Mouse (Mus musculus): ENCODE results near the gene Trip11.

DNA sequence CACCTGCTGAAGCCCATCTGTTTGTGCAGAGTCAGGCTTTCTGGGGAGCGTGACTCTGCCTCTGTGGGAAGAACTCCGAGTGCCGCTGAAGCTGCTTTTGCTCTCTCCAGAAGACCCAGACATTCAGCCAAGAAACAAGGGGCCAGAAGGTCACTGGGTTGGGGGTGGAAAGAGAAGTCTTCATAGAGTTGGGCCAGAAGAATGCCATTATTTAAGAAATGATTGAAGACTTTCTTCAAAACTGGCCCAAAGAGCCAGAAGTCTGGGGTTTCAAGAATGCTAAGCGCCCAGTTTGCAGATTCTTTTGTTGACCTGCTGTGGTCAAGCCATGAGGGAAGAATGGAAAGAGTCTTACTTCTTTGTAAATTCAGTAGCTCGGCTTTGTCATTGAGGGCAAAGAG lies 119.8 kb downstream of the Trip11 start:
- TF ChIP-seq GATA1 (IDR thresholded peaks at IDR 0.05; ENCODE audit: borderline replicate concordance, low read length) (no peak), FLI1 (IDR thresholded peaks at IDR 0.05; ENCODE audit: low read length) (no peak)

Data from megakaryocyte, embryonic 14.5 days (primary cell).